Mouse (Mus musculus) heart, embryonic 15.5 days (tissue): Measurements from ENCODE around the gene Col23a1. TPM values are rescaled to one million over a fixed set of nuclear protein-coding genes. Genes with fewer than 3 reads are reported as not detected.
"Not testable (repeated sequence)": the region's sequence is repeated elsewhere in the genome, so short reads cannot be mapped to it uniquely, and the experiment has no call there.

Source experiments
- ATAC-seq: fragments of 200-750 bp; cut with Nextera tagmentation; replicated peaks from 2 replicates; pipeline ENCODE4 v1.8.0; 2017; ENCODE audit warnings: low read depth, moderate TSS enrichment; ENCODE audit not compliant: insufficient number of reproducible peaks, insufficient read depth, low FRiP score
- H3K27ac ChIP-seq: fragments of 300-500 bp; sonication (generic); 2 replicates; pipeline ENCODE4 v1.5.1; 2015; ENCODE audit warnings: mild to moderate bottlenecking, inconsistent platforms
- H3K27me3 ChIP-seq: fragments of 300-500 bp; sonication (generic); 2 replicates; pipeline ENCODE4 v1.6.1; 2015; ENCODE audit warnings: inconsistent platforms
- H3K36me3 ChIP-seq: fragments of 300-500 bp; sonication (generic); 2 replicates; pipeline ENCODE4 v1.6.1; 2015; ENCODE audit warnings: mild to moderate bottlenecking, inconsistent platforms
- H3K4me1 ChIP-seq: fragments of 300-500 bp; sonication (generic); replicated peaks from 2 replicates; pipeline ENCODE4 v1.6.1; 2015; ENCODE audit warnings: inconsistent platforms
- H3K4me2 ChIP-seq: fragments of 300-500 bp; sonication (generic); 2 replicates; pipeline ENCODE4 v1.6.1; 2015; ENCODE audit warnings: inconsistent platforms, mild to moderate bottlenecking, moderate library complexity
- H3K4me3 ChIP-seq: fragments of 300-500 bp; sonication (generic); 2 replicates; pipeline ENCODE4 v1.5.1; 2015; ENCODE audit warnings: mild to moderate bottlenecking, inconsistent platforms
- H3K9ac ChIP-seq: fragments of 300-500 bp; sonication (generic); 2 replicates; pipeline ENCODE4 v1.6.1; 2015; ENCODE audit warnings: mild to moderate bottlenecking, inconsistent platforms
- H3K9me3 ChIP-seq: fragments of 300-500 bp; sonication (generic); replicated peaks from 2 replicates; pipeline ENCODE4 v1.6.1; 2016; ENCODE audit warnings: inconsistent platforms
- WGBS: fragments of 180-500 bp; shearing (Covaris S2); methylation state at CpG from one replicate; pipeline ENCODE4 v1.1.7; 2015; ENCODE audit warnings: mixed read lengths; 5-methylcytosine and 5-hydroxymethylcytosine counted together
- polyA plus RNA-seq: library from polyadenylated mRNA; unstranded; fragments of >200 nt; fragmentation: Nextera tagmentation; extraction: Ambion mirVana; gene quantifications from 2 replicates; pipeline ENCODE4 v1.2.1, GENCODE M21; 2015

Col23a1 gene
- polyA plus RNA-seq, 1 experiment from 2014 or later = 7.2 TPM

DNA sequence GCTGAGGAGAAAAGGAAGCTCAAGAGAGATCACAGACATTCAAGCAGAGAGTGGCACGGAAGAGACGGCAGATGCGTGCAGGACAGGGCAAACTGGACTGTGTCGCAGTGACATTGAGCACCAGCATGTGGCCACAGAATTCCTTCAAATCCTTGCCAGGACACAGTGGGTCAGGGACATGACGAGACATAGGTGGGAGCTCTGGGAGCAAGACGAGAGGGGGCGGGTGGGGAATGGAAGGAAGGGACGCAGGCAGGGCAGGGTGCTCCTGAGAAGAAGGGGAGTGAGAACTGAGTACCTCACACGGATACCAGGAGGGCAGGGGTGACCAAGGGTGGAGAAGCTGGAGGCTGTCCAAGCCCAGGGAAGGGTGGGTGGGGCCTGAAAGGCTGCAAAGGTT lies 61.4 kb downstream of the Col23a1 start:
- Histone ChIP-seq H3K27ac (no peak overlapping the region), H3K27me3 (peaks cover 14% of the 10 kb centered on the region), H3K4me1 (no peaks in the 10 kb centered on the region), H3K9ac (no peak overlapping the region), H3K9me3 (no peaks in the 10 kb centered on the region), H3K4me2 (no peak overlapping the region), H3K36me3 (no peaks in the 10 kb centered on the region), H3K4me3 (no peak overlapping the region)
- no peak for ATAC-seq
- 68% methylated on average over 9 of the region's 9 CpGs for whole genome bisulfite sequencing

DNA sequence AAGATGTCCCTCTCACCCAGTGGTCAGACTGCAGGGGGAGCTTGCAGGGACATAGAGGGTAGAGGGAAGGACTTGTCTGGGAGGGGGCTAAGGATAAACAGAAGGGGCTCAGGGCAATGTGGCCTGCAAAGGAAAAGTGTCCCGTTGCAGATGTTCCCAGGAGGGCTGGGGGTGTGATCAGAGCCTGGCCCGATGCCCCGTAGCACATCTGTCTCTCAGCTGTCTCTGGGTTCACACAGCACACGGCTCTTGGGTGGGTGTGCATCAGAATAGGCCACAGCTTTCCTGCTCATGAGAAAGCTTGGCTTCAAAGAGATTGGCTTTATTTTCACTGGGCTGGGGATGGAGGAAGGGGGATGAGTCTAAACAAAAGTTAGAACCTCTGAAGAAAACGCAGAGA lies 62.1 kb downstream of the Col23a1 start:
- ATAC-seq = no peak
- Histone ChIP-seq H3K9ac (no peak overlapping the region), H3K27ac (no peak overlapping the region), H3K9me3 (no peaks in the 10 kb centered on the region), H3K4me1 (no peaks in the 10 kb centered on the region), H3K4me3 (no peak overlapping the region), H3K27me3 (peaks cover 14% of the 10 kb centered on the region), H3K4me2 (no peak overlapping the region), H3K36me3 (no peaks in the 10 kb centered on the region)
- WGBS = 47% methylated on average over 5 of the region's 5 CpGs

DNA sequence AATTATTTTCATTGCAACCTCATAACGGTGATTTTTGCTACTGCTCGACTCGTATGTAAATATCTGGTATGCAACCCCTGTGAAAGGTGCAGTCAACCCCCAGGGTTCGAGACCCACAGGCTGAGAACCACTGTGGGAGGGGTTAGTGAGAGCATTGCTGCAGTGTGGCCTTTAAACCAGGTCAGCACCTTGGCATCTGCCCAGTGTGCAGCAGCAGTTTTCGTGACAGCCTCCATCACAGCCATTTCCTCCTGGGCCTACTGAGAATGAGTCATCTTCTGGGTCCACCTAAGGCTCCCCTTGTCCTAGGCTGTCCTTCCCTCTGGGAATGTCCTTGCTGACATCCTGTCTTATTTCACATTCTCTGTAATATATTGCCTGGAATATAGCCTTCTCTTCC lies 64.0 kb downstream of the Col23a1 start:
- no peaks in the 10 kb centered on the region for H3K9me3 ChIP-seq
- H3K27ac ChIP-seq = no peak overlapping the region
- ATAC-seq = no peak
- WGBS = 70% methylated on average over 5 of the region's 5 CpGs
- H3K27me3 ChIP-seq = peaks cover 14% of the 10 kb centered on the region
- no peak overlapping the region for H3K4me3 ChIP-seq
- H3K36me3 ChIP-seq = no peaks in the 10 kb centered on the region
- no peak overlapping the region for H3K4me2 ChIP-seq
- no peak overlapping the region for H3K9ac ChIP-seq
- no peaks in the 10 kb centered on the region for H3K4me1 ChIP-seq

DNA sequence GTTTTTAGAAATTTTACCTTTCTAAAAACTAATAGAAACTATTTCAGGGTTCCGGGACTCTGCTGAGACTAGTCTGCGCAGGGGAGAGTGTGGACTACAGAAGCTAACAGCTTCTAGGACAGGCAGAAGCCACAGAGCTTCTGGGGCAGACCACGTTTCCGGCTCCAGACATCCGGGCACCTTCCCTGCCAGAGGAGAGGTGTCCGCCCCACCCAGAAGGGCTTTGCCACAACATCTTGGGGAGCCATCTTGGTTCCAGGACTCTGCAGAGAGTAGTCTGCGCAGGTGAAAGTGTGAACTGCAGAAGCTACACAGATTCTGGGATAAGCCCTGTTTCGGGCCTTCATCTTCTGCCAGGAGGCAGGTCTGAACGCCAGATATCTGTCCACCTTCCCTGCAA lies 69.3 kb downstream of the Col23a1 start:
- not testable (repeated sequence) for H3K27me3 ChIP-seq

DNA sequence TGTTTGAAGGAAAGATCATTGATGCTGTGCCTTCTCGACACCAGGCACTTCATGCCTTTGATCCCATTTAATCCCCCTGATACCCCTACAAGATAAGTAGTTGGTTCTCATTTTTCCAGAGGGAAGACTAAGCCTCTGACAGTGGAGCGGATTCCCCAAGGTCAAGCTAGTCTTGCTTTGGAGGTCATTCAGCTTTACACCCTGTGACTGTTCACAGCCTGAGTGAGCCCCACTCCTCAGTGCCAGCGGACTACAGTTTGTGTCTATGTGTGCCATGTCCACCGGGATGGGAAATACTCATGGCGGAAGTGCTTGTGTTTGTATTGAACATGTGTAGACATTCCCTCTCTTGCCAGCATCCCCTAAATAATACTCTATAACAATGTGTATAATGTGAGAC lies 74.6 kb downstream of the Col23a1 start:
- H3K4me1 ChIP-seq = no peaks in the 10 kb centered on the region
- no peak for ATAC-seq
- H3K9ac ChIP-seq = no peak overlapping the region
- H3K36me3 ChIP-seq = no peaks in the 10 kb centered on the region
- no peak overlapping the region for H3K4me2 ChIP-seq
- WGBS = 67% methylated on average over 5 of the region's 5 CpGs
- no peaks in the 10 kb centered on the region for H3K9me3 ChIP-seq
- H3K4me3 ChIP-seq = no peak overlapping the region
- H3K27me3 ChIP-seq = no peaks in the 10 kb centered on the region
- H3K27ac ChIP-seq = no peak overlapping the region

More for the DNA sequence above, 69.3 kb downstream of the Col23a1 start:
- H3K4me3 ChIP-seq, H3K27ac ChIP-seq, H3K36me3 ChIP-seq, H3K4me1 ChIP-seq, H3K9me3 ChIP-seq, H3K4me2 ChIP-seq, H3K9ac ChIP-seq, ATAC-seq: not testable (repeated sequence)
- 92% methylated on average over 9 of the region's 9 CpGs for WGBS

DNA sequence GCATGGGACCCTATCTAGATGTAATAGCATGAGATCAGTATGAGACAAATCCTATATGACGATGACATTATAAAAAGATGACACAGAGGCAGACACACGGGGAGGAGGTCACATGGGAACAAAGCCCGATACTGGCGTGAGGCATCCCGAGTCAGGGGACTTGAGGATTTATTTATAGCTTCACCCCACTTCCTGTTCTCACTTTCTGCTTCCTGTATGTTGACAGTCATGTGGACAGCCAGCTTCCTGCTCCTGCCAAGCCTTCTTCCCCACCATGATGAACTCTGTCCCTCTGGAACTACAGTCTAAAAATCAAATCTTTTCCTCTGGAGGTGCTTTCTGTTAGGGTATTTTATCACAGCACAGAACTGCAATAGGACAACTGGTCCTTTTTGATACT lies 77.6 kb downstream of the Col23a1 start:
- Histone ChIP-seq H3K4me1 (peaks cover 15% of the 10 kb centered on the region), H3K27me3 (no peaks in the 10 kb centered on the region)
- whole genome bisulfite sequencing = 53% methylated on average over 5 of the region's 5 CpGs

DNA sequence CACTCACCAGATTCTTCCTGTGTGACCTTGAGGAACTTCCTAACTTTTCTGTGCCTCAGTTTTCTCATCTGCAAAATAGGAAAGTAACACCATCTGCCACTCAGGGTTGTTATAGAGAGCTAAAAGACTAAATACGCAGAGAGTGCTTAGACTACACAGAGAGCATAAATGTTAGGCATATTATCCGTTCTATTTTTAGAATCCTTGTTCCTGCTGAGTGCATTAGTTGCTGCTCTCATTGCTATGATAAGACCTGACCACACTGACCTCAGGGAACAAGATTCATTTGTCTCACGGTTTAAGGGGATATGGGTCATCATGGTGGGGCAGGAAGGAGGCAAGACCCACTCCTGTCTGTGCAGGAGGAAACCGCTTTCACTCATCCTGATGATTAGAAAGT lies 80.6 kb downstream of the Col23a1 start:
- Histone ChIP-seq H3K4me3 (no peak overlapping the region), H3K27ac (no peak overlapping the region), H3K4me2 (no peak overlapping the region), H3K36me3 (no peaks in the 10 kb centered on the region), H3K4me1 (peaks cover 15% of the 10 kb centered on the region), H3K9me3 (no peaks in the 10 kb centered on the region), H3K27me3 (no peaks in the 10 kb centered on the region), H3K9ac (no peak overlapping the region)
- 26% methylated on average over 4 of the region's 4 CpGs for WGBS
- ATAC-seq = peak; percentile 43; the same call in 1 of the 2 replicates

More for the DNA sequence above, 77.6 kb downstream of the Col23a1 start:
- Histone ChIP-seq H3K9me3 (no peaks in the 10 kb centered on the region), H3K4me2 (no peak overlapping the region), H3K9ac (no peak overlapping the region), H3K27ac (no peak overlapping the region), H3K36me3 (no peaks in the 10 kb centered on the region), H3K4me3 (no peak overlapping the region)
- no peak for ATAC-seq

DNA sequence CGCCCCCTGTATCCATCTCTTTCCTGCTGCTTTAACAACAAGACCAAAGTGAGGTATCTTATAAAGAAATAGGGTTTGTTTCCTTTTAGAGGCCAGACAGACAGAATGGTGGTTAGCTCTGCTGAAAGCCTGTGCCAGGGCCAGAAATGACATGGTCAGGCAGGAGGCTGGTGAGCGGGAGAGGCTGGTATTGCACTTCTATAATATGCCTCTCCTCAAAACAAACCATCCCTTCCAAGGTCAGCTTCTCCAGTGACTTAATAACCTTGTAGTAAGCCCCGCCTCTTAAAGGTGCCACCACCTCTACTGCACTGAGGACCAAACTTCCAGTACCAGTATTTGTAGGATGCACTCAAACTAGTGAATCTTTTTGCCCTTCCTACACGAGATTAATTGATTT lies 81.6 kb downstream of the Col23a1 start:
- H3K9me3 ChIP-seq = no peaks in the 10 kb centered on the region
- H3K27ac ChIP-seq = no peak overlapping the region
- no peaks in the 10 kb centered on the region for H3K36me3 ChIP-seq
- peaks cover 15% of the 10 kb centered on the region for H3K4me1 ChIP-seq
- ATAC-seq = no peak
- H3K27me3 ChIP-seq = no peaks in the 10 kb centered on the region
- no peak overlapping the region for H3K4me3 ChIP-seq
- no peak overlapping the region for H3K4me2 ChIP-seq
- 68% methylated on average over 4 of the region's 4 CpGs for WGBS
- no peak overlapping the region for H3K9ac ChIP-seq

DNA sequence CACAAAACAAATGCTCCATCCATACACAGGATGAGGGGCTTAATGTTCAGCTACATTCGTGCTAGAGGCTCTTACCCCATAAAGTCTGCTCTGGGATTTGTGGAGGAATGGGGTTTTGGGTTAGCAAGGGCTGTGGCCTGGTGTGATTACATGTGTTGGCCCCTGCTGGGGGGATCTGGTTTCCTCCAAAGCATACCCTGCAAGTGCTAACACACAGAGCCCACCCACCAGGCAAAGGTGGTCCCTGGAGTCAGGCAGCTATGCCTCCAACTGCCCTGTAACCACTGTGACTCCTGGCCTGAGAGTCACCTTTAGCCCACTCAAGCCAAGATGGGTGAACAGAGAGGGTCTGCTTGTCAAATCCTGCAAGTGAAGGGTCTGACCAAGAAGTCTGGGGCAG lies 82.2 kb downstream of the Col23a1 start:
- no peak overlapping the region for H3K27ac ChIP-seq
- no peak overlapping the region for H3K4me3 ChIP-seq
- no peaks in the 10 kb centered on the region for H3K27me3 ChIP-seq
- no peaks in the 10 kb centered on the region for H3K36me3 ChIP-seq
- no peaks in the 10 kb centered on the region for H3K9me3 ChIP-seq
- no peak for ATAC-seq
- WGBS = 77% methylated on average over 1 of the region's 1 CpGs
- no peak overlapping the region for H3K4me2 ChIP-seq
- peaks cover 15% of the 10 kb centered on the region for H3K4me1 ChIP-seq
- no peak overlapping the region for H3K9ac ChIP-seq

DNA sequence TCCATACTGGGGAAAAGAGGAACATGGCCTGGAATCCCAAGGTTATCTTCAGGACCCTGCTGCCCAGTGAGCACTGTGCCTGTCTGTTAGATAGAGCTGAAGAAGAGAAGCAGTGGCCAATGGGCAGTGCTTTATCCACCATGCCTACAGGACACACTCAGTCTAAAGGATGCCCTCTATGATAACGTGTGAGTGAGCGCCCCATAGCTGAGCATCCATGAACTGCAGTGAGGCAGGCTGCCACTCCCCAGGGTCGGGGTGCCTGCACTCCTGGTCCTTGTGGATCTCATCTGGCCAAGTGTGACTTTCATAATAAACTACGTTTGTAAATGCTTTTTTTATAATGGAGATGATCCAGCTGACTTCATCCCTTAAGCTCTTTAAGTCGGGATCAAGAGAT lies 87.5 kb downstream of the Col23a1 start:
- WGBS = 55% methylated on average over 5 of the region's 5 CpGs
- Histone ChIP-seq H3K4me2 (no peak overlapping the region), H3K36me3 (no peaks in the 10 kb centered on the region), H3K4me1 (no peaks in the 10 kb centered on the region), H3K9ac (no peak overlapping the region), H3K4me3 (no peak overlapping the region), H3K27me3 (no peaks in the 10 kb centered on the region), H3K27ac (no peak overlapping the region), H3K9me3 (no peaks in the 10 kb centered on the region)
- ATAC-seq = no peak

DNA sequence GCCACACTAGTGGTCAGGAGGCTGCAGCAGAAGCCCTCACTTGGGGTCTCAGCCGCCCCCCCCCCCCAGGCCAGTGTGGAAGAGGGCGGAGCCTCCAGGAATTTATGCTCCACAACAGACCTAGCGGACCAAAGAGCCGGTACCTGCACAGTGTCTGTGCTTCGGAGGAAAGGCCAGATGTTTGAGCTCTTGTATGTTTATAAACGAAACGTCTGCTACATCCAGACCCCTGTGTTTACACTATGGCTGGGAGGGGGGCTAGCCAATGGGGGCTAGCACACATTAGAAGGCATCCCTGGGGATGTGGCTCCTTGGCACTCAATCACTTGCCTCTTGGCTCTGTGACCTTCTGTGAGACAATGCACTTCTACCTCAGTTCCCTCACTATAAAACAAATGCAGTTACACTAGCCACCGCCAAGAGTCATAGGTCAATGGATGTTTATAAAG lies 99.2 kb downstream of the Col23a1 start:
- Histone ChIP-seq H3K4me2 (no peak overlapping the region), H3K9ac (no peak overlapping the region), H3K9me3 (no peaks in the 10 kb centered on the region), H3K27ac (no peak overlapping the region), H3K4me3 (no peak overlapping the region), H3K27me3 (peaks cover 5% of the 10 kb centered on the region; the same call in 1 of the 2 replicates), H3K36me3 (no peaks in the 10 kb centered on the region), H3K4me1 (no peaks in the 10 kb centered on the region)
- 51% methylated on average over 8 of the region's 8 CpGs for WGBS
- ATAC-seq = no peak

DNA sequence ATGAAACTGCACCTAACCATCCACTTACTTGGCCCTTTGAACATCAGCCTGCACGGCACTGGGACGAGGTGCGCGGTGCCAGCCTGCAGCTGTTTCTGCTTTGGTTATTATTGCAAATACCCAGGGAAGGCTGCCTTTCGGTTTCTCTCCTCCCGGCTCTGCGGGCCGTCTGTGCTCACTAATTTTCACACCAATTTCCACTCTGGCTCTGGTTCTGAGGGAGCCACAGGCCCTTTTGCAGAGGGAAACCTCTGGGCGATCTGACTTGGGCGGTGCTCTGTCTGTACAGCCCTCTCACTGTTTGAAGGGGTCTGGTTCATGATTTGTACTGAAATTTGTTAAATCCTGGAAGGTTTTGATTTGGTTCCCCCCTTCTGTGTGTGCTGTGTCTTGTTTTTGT lies 100.0 kb downstream of the Col23a1 start:
- Histone ChIP-seq H3K9ac (no peak overlapping the region), H3K27ac (no peak overlapping the region), H3K36me3 (no peaks in the 10 kb centered on the region), H3K4me2 (no peak overlapping the region), H3K9me3 (no peaks in the 10 kb centered on the region), H3K4me3 (no peak overlapping the region), H3K4me1 (no peaks in the 10 kb centered on the region), H3K27me3 (peaks cover 8% of the 10 kb centered on the region; the same call in 1 of the 2 replicates)
- no peak for ATAC-seq
- WGBS = 77% methylated on average over 10 of the region's 10 CpGs
